Mouse (Mus musculus): ENCODE data around the gene Rpl28.
"Not testable (repeated sequence)": the region's sequence is repeated elsewhere in the genome, so short reads cannot be mapped to it uniquely, and the experiment has no call there.

Rpl28 gene

DNA sequence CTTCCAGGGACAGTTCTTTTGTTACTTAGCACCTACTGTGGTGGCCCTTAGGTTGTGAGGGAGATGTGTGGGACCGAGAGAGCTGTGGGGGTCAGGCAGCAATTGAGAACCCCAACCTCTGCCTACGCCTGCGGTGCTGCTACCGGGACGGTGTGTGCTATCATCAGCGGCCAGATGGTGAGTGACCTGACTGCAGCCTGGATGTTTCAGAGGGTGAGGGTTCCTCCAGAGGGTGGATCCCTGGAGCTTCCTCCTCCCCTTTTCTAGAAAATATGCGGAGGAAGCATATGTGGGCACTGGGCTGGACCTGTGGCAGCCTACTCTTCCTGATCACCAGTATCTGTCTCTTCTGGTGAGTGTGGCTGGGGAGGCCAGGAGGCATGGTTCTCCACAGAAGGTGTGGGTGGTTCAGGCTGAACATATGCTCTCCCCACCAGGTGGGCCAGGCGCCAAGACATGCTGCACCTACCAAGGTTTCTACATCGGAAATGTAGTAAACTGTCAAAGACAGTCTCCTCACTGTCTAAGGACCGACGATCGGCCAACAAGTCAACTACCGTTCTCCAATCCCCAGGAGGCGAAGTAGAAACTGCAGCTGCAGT, 8.9 kb upstream of the Rpl28 start:
- DNase-seq = peak; percentile 58 to 64

- peak in 1 of 2 experiments; percentile 71 for DNase-seq
Observed at GRCm38 (mm10) chr7:4788499-4789435, 3.9 kb upstream of the Rpl28 start.

DNA sequence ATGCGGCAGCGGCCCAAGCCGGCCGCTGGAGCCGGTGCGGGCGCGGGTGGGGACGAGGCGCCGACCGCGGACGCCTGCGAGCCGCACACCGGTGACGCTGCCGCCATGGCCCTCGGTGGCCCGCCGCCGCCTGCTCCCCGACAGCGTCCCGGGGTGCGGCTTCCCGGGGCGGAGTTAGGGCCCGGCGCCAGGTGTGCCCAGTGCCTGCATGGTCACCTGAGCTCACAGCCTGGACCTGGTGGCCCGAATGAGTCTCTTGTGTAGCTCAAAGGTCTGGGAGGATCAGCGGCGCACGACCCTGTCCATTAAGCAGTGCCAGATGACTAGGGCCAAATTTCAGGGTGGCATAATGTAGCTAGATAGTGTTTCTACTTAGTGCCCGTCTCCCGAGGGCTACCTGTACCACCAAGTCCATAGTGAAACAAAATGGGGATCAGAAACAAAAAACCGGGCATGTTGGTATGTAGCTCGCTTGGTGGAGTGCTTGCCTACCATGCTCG, 3.2 kb upstream of the Rpl28 start, which contains the start of gene Tmem238:
Tmem238 (minus strand) TSS at position 221 of the 500 bp plus-strand sequence.
- DNase-seq = peak; percentile 74 to 79

DNA sequence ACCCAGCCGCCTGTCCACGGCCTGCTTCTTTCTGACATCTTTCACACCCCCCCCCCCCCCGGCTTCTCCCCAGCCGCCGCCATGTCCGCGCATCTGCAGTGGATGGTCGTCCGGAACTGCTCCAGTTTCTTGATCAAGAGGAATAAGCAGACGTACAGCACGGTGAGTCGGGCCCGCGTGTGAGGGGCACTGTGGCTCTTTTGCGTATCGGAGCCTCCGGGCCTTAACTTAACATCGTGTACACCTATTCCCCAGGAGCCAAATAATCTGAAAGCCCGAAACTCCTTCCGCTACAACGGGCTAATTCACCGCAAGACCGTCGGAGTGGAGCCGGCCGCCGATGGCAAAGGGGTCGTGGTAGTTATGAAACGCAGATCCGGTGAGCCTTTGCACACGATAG, 574 bp downstream of the Rpl28 start:
- DNase-seq = peak in 1 of 2 experiments; percentile 26

- DNase-seq = no peak
Observed at GRCm38 (mm10) chr7:4793674-4794073, 1.0 kb downstream of the Rpl28 start.

GRCm38 (mm10) chr7:4794631-4795168, 2.0 kb downstream of the Rpl28 start:
- DNase-seq = no peak

DNA sequence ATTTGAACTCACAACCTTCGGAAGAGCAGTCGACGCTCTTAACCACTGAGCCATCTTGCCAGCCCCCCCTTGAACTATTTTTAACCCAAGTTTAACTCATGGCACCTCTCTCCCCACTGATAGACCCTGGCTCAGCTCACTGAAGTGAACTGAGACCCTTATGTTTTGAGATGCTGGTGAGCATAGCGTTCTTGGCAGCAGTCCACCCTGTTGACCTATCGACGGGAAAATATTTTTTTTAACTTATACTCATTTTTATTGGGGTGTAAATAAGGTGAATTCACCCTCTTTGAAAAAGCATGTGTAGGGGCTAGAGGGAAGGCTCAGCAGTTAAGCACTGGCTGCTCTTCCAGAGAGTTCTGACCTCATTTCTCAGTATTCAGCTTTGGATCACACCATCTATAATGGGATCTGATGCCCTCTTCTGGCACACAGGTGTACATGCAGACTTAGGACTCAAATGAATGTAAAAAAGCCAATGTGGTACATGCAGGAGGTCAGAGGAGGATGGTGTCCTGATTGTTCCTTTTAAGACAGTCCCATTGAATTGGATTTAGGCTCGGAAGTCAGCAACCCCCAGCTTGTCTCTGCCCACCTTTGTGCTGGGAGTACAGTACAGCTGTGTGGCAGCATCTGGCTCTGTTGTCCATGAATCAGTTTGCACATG, 3.2 kb downstream of the Rpl28 start:
- peak; percentile 53 to 59 for DNase-seq

- no peak for DNase-seq
Observed at GRCm38 (mm10) chr7:4802247-4802646, 9.6 kb downstream of the Rpl28 start.

DNA sequence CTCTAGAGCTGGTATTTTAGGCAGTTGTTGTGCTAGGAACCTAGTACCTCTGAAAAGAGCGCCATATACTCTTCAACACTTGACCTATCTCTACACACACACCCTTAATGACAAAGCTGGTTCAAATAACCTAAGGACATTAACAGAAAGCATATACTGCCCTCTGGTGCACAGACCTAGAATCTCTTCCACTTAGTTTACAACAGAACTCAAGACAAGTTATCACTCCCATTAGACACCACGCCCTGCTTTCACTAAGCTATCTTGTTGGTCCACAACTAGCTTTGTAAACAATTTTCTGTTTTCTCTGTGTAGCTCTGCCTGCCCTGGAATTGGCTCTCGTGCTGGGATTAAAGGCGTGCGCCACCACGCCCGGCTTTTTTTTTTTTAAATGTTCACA, 14.0 kb downstream of the Rpl28 start:
- DNase-seq = peak; percentile 64 to 67

- DNase-seq = not testable (repeated sequence)
Observed at GRCm38 (mm10) chr7:4811131-4811530, 18.5 kb downstream of the Rpl28 start.

DNA sequence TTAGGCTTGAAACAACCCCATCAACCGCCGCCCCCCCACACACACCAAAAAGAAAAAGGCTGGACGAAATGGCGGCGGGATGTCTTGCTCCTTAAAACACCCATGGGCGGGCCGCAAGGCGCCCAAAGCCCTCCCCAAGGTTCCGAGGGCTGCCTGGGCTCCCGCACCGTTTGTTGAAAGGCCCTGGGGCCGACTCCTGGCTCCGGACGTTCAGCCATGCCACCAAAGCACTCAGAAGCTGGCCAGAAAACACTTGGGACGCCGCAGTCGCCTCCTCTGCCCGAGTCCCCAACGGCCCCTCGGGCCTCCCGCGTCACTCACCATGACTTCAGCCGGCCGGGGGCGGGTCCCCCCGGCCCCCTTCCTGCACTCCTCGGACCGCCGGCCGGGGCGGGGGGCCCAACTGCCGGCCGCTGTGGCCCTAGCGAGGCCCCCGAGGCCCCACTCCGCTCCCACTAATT, 19.2 kb downstream of the Rpl28 start:
- peak in 1 of 2 experiments; percentile 56 for DNase-seq

GRCm38 (mm10) chr7:4812303-4813104, 19.8 kb downstream of the Rpl28 start, which contains the start of gene Ube2s:
TSS of gene Ube2s (minus strand) at chr7:4812590.
- DNase-seq = peak; percentile 99

DNA sequence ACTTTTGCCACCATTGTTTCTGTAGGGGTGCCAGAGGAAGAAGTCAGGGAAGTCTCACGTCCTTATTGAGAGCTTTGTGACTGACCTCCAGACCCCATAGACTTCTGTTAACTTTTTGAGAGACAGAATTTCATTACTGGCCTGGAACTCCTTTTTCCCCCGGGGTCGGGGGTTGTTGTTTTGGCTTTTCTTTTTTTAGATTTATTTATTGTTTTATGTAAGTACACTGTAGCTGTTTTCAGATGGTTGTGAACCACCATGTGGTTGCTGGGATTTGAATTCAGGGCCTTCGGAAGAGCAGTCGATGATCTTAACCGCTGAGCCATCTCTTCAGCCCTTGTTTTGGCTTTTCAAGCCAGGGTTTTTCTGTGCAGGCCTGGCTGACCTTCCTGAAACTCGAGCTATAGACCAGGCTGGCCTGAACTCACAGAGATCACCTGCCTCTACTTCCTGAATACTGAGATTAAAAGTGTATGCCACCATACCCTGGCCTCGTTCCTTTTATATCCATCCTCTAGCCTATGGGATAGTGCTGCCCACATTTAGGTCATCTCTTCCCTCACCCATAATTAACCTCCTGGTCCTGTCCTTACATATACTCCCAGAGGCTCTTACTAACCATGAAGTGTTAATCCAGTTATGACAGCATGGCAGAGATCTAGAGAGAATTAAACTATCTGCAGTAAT, 20.6 kb downstream of the Rpl28 start:
- no peak for DNase-seq

DNA sequence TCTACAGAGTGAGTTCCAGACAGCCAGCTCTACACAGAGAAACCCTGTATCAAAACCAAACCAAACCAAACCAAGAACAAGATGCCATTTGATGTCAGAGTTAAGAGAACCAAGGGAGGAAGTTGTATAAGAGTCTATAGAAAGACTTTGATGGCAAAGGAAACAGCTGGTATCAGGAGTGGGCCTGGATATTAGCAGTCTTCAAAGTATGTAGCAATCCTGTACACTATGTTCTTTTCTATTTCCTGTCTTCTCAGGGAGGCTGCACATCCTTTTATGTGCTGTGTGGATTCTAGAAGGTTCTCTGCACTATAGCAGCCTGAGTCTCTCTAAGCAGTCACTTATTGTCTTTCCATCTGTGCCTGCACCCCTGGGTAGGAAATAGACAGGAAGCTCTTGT, 23.9 kb downstream of the Rpl28 start:
- no peak for DNase-seq

- DNase-seq = not testable (repeated sequence)
Observed at GRCm38 (mm10) chr7:4820925-4821324, 28.3 kb downstream of the Rpl28 start.

GRCm38 (mm10) chr7:4821690-4822089, 29.0 kb downstream of the Rpl28 start:
- no peak for DNase-seq

GRCm38 (mm10) chr7:4822162-4822907, 29.7 kb downstream of the Rpl28 start:
- DNase-seq = no peak

GRCm38 (mm10) chr7:4825365-4825764, 32.7 kb downstream of the Rpl28 start:
- no peak for DNase-seq

DNA sequence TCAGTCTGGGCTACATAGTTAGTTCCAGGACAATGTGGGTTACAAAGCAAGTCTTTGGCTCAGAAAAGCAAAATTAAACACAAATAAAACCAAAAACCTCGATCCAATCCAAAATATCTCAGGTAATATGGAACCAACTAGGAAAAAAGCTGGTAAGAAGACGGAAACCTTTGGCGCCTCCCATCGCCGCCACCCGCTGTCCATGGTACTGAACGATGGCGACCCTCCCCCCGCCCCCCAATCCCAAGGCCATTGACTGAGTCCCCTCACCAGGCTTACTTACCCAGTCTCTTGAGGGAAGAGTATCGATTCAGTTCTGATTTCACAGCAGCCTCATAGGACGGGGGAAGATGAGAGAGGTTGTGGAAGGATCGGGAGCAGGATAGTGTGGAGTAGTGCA, 37.8 kb downstream of the Rpl28 start:
- DNase-seq = no peak

GRCm38 (mm10) chr7:4835631-4836327, 43.1 kb downstream of the Rpl28 start:
- DNase-seq = peak in 1 of 2 experiments; percentile 42
